Mouse (Mus musculus) large intestine, adult 2 months (tissue): ENCODE data around the gene Kdelr3. TPM values are rescaled to one million over a fixed set of nuclear protein-coding genes. Genes with fewer than 3 reads are reported as not detected.

ENCODE experiments used
- DNase-seq: peaks from one replicate; pipeline ENCODE4 v3.0.0-alpha.2; 2012; ENCODE audit warnings: low read depth, low spot score
- WGBS: fragments of 180-500 bp; shearing (Covaris S2); methylation state at CpG from one replicate; pipeline ENCODE4 v1.1.7; 2018; 5-methylcytosine and 5-hydroxymethylcytosine counted together
- polyA plus RNA-seq: library from polyadenylated mRNA; depleted of rRNA; stranded (reverse); fragments of >200 nt; gene quantifications from 2 replicates; pipeline ENCODE4 v1.2.3, GENCODE M21; 2012; rRNA removed

Kdelr3 gene
- polyA plus RNA-seq, 1 experiment, result 31.1 TPM

DNA sequence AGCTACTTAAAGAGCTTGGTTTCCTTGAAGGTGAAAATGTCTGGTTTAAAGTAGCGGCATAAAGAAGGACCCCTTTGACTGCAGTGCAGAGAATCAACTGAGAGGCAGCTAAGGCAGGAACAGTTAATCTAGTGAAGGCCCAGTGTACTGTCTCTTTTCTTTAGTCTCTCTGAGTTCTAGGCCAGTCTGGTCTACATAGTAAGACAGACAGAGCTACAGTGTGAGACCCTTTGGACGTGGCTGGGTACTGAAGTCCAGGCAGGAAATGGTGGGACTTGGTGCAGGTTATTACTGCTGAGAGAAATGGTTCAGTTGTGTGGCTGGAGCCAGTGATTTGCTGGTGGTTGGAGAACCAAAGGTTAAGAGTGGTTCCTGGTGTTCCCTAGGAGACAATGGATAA, 32.0 kb downstream of the Kdelr3 start:
- DNase-seq, result no peak

DNA sequence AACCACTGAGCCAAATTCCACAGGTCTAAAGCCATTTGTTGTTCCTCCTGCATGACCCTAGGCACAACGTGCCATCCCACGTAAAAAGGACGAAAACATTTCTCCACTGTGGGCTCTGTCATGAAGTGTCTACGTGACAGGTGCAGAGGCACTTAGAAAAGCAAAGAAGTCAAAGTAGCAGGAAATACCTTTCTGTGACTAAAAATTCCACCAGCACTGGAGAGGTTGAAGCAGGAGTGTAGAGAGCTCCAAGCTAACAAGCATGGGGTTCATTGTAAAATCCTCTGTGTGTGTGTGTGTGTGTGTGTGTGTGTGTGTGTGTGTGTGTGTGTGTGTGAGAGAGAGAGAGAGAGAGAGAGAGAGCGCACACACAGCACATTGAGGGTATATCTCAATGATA, 36.4 kb downstream of the Kdelr3 start:
- 69% methylated on average over 5 of the region's 5 CpGs for WGBS
- DNase-seq, result no peak

More for the DNA sequence above, 32.0 kb downstream of the Kdelr3 start:
- 96% methylated on average over 2 of the region's 2 CpGs for WGBS

DNA sequence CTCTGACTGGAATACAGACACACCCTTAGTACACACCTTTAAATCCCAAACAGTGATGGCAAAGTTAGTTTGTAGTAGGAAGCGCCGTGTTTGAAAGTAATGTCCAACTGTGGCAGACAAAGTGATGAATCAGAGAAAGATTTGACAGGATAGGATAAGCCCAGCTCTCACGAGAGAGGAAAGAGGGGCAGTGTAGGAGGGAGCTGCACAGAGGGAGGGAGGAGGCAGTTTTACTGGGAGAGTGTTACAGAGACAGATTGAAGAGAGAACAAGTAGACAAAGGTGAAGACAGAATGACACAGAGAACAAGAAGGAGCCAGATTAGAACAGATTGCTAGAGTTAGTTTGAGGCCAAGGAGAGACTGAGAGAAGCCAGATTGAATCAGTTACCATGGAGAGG, 43.4 kb downstream of the Kdelr3 start:
- WGBS, result 50% methylated on average over 3 of the region's 3 CpGs
- no peak for DNase-seq

DNA sequence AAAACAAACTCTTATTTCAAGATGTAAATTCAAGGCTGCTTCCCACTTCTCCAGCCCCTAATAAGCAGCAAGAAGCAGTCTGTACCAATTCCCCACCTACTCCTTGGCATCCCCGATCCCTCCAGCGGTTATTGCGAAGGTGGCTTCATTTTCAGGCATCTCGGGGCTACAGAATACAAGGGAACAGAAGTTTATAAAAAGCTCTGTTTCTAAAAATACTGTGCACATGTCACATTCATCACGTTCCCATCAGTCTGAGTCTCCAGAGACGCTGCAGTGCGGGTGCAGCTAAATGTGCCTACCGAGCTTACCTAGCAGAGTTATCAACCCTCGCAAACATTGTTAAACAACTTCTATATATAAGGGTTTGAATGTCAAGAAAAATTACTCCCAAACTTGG, 46.2 kb downstream of the Kdelr3 start:
- 76% methylated on average over 9 of the region's 9 CpGs for WGBS
- no peak for DNase-seq

DNA sequence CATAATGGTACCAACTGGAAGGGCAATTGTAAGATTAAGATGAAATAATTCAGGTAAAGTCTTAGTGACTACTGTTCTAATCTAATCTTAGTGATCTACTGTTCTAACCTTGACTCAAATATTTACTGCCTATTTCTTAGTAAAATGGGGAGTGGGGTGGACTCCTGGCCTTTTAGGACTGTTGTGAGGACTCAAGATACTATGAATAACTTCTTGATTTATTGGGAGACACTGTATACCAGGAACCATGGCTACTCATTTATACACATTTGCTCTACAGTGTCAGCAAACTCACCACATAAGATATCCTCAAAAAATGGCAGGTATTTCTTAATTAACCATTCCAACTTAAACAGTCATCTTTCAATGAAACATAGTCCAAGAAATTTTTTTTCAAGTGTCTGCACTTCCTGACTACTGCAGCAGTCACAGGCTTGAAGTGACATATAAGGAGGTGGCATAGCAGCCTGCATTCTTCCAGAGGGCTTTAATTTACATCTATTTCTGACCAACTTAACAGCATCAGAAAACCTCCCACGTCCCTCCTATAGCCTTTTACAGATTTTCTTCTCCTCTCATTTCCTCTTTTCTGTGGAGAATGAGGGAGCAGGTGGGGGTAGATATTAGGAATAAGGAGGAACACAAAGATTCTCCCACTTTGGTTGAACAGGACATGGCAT, 59.5 kb downstream of the Kdelr3 start:
- WGBS, result 62% methylated on average over 1 of the region's 1 CpGs
- no peak for DNase-seq

DNA sequence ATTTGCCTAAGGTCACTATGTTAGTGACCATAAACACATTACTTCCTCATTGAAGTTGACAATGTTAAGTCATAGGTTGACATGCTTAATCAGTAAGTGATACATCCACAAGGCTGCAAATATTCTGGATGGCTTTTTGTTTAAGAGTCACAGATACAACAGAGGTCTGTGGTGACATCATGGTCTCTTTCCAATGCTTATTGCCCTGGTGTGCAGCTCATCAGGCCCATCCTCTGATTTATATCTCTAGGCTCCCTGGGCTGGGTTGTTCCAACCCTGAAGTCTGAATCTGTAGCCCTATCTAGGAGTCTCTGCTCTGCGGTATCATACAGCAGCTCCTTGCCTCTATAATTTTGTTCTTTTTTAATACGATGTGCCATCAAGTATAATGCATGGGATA, 60.7 kb downstream of the Kdelr3 start:
- no peak for DNase-seq
- 94% methylated on average over 2 of the region's 2 CpGs for WGBS

Other genes with a start within 250 kb of the Kdelr3 start
- 223 and 289 TPM in 2 replicates for gene Baiap2l2, start 230.9 kb upstream of the Kdelr3 start, polyA plus RNA-seq
- gene Pla2g6, start 188.0 kb upstream of the Kdelr3 start, polyA plus RNA-seq, result 16.5 and 25.9 TPM in 2 replicates
- gene Maff, start 169.8 kb upstream of the Kdelr3 start, polyA plus RNA-seq, result 5.3 and 7.7 TPM in 2 replicates
- 35.6 and 50.0 TPM in 2 replicates for gene Tmem184b, start 112.8 kb upstream of the Kdelr3 start, polyA plus RNA-seq
- 25.8 and 36.0 TPM in 2 replicates for gene Csnk1e, start 60.8 kb upstream of the Kdelr3 start, polyA plus RNA-seq
- gene Kcnj4, start 11.2 kb upstream of the Kdelr3 start, polyA plus RNA-seq, result 0.05 TPM in 1 of 2 replicates, not detected in the other
- gene Ddx17, start 30.3 kb downstream of the Kdelr3 start, polyA plus RNA-seq, result 91.2 and 159 TPM in 2 replicates
- gene Dmc1, start 88.7 kb downstream of the Kdelr3 start, polyA plus RNA-seq, result 0.05 and 0.10 TPM in 2 replicates
- gene Fam227a, start 142.5 kb downstream of the Kdelr3 start, polyA plus RNA-seq, result 0.16 and 0.78 TPM in 2 replicates
- 8.0 and 12.5 TPM in 2 replicates for gene Cby1, start 142.8 kb downstream of the Kdelr3 start, polyA plus RNA-seq
- gene Tomm22, start 154.4 kb downstream of the Kdelr3 start, polyA plus RNA-seq, result 59.2 and 73.0 TPM in 2 replicates
- gene Josd1, start 171.5 kb downstream of the Kdelr3 start, polyA plus RNA-seq, result 14.9 and 15.9 TPM in 2 replicates
- 28.8 and 29.1 TPM in 2 replicates for gene Gtpbp1, start 174.4 kb downstream of the Kdelr3 start, polyA plus RNA-seq
- gene Sun2, start 226.1 kb downstream of the Kdelr3 start, polyA plus RNA-seq, result 18.9 and 19.0 TPM in 2 replicates